18 mouse cellular contexts compared by ENCODE assay signal in the genomic region with DNA sequence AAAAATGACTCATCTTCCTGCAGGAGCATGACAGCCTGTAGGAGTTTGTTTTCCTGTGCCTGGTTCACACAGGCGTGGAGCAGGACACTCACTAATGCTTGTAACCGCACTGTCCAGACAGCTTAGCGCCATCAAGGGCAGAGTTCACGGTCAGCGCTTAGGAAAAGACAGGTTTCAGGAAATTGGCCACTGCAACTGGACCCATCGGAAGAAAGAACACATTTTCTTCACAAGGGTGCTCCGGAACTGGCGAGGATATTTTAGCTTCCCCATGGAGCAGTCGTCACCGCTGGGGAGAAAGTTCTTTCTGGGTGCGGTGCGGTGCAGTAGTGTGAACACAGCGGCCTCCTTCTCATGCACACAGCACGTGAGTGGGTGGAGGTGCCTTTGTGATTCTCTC. TPM values are rescaled to one million over a fixed set of nuclear protein-coding genes. Genes with fewer than 3 reads are reported as not detected.
DNase-seq lines count a peak whose midpoint lies in the region; ATAC-seq lines count a peak whose summit lies in the region.
"Had no signal": no experiment of that assay in that cellular context is flagged by ENCODE, and none has a peak within 500 bp of the region (broad histone marks: within the 10 kb centered on the region; RNA-seq: fewer than 3 reads in every experiment).

No protein-coding gene starts in this region.

- no peaks in the 10 kb centered on the region for H3K4me1 ChIP-seq in hindbrain, embryonic 10.5 days (replicated peaks)
- H3K4me1 ChIP-seq in midbrain, embryonic 13.5 days (replicated peaks): no peaks in the 10 kb centered on the region
- H3K4me1 ChIP-seq in intestine, embryonic 16.5 days (ENCODE audit: control insufficient read depth, insufficient read depth, low read length): no peaks in the 10 kb centered on the region
- H3K4me1 ChIP-seq: embryonic facial prominence, embryonic 13.5 days; limb, embryonic 10.5 days had no signal

- H3K36me3 ChIP-seq in hindbrain, embryonic 10.5 days: peaks cover 75% of the 10 kb centered on the region
- H3K36me3 ChIP-seq in midbrain, embryonic 13.5 days: peaks cover 16% of the 10 kb centered on the region
- peaks cover 8% of the 10 kb centered on the region; the same call in 1 of the 2 replicates for H3K36me3 ChIP-seq in intestine, embryonic 16.5 days (ENCODE audit: control insufficient read depth, insufficient read depth, low read length)

- peak; percentile 7 for DNase-seq in left cerebral cortex, postnatal 14 days (ENCODE audit: low spot score in 2 of 2)
- no peak for DNase-seq in left cerebral cortex, postnatal 4 days
- peak; percentile 63 for DNase-seq in ZHBTc4 (ENCODE audit: low read depth, low spot score)
- peak; percentile 70 for DNase-seq in kidney, adult 11 months
- DNase-seq in kidney, postnatal 10 days: peak; percentile 37
- no peak for DNase-seq in hindbrain, embryonic 10.5 days (ENCODE audit: low spot score)
- DNase-seq: B cell, adult 2 months; cerebellum, adult 18-20 months; gastrocnemius, postnatal 36 days; heart, postnatal 36 days; retina, postnatal 1 day had no signal

- no peak overlapping the region for H3K27ac ChIP-seq in hindbrain, embryonic 10.5 days
- no peak overlapping the region for H3K27ac ChIP-seq in midbrain, embryonic 13.5 days
- H3K27ac ChIP-seq in intestine, embryonic 16.5 days (ENCODE audit: low read length): no peak overlapping the region
- H3K27ac ChIP-seq: embryonic facial prominence, embryonic 13.5 days; limb, embryonic 10.5 days; liver, embryonic 14.5 days had no signal

- no peak overlapping the region for H3K4me3 ChIP-seq in hindbrain, embryonic 10.5 days
- H3K4me3 ChIP-seq in midbrain, embryonic 13.5 days (replicated peaks): no peak overlapping the region
- no peak overlapping the region for H3K4me3 ChIP-seq in intestine, embryonic 16.5 days (ENCODE audit: low read length)
- H3K4me3 ChIP-seq: embryonic facial prominence, embryonic 13.5 days; heart, embryonic 12.5 days; limb, embryonic 10.5 days had no signal

- ATAC-seq in midbrain, embryonic 13.5 days: no peak
- ATAC-seq in intestine, embryonic 16.5 days: no peak
- ATAC-seq: lung, postnatal 0 days had no signal

- H3K9me3 ChIP-seq in hindbrain, embryonic 10.5 days: no peaks in the 10 kb centered on the region
- H3K9me3 ChIP-seq in midbrain, embryonic 13.5 days: no peaks in the 10 kb centered on the region
- no peaks in the 10 kb centered on the region for H3K9me3 ChIP-seq in intestine, embryonic 16.5 days (ENCODE audit: control insufficient read depth, low read length)
- H3K9me3 ChIP-seq: embryonic facial prominence, embryonic 13.5 days; heart, embryonic 12.5 days; limb, embryonic 10.5 days had no signal

- no peak overlapping the region for H3K9ac ChIP-seq in midbrain, embryonic 13.5 days (replicated peaks)
- no peak overlapping the region for H3K9ac ChIP-seq in intestine, embryonic 16.5 days (ENCODE audit: low read depth, low read length)
- H3K9ac ChIP-seq: embryonic facial prominence, embryonic 13.5 days; heart, embryonic 12.5 days; liver, embryonic 14.5 days had no signal

- intact Hi-C loops in left cerebral cortex, postnatal 14 days (cut with DNase I): no loop called here
- intact Hi-C loops in left cerebral cortex, postnatal 4 days (cut with DNase I): no loop called here

- WGBS in hindbrain, embryonic 10.5 days: 91% methylated on average over 14 of the region's 14 CpGs
- 92% methylated on average over 14 of the region's 14 CpGs for WGBS in midbrain, embryonic 13.5 days
- WGBS in intestine, embryonic 16.5 days: 87% methylated on average over 14 of the region's 14 CpGs

- no peak overlapping the region for H3K4me2 ChIP-seq in midbrain, embryonic 13.5 days (replicated peaks)
- H3K4me2 ChIP-seq in intestine, embryonic 16.5 days (ENCODE audit: low read depth, low read length): no peak overlapping the region
- H3K4me2 ChIP-seq: embryonic facial prominence, embryonic 13.5 days; heart, embryonic 12.5 days had no signal

- no peaks in the 10 kb centered on the region for H3K27me3 ChIP-seq in hindbrain, embryonic 10.5 days (ENCODE audit: insufficient read depth, poor library complexity, severe bottlenecking)
- H3K27me3 ChIP-seq in midbrain, embryonic 13.5 days: no peaks in the 10 kb centered on the region
- H3K27me3 ChIP-seq in intestine, embryonic 16.5 days (replicated peaks; ENCODE audit: control insufficient read depth, insufficient read depth, low read length): no peaks in the 10 kb centered on the region
- H3K27me3 ChIP-seq: embryonic facial prominence, embryonic 13.5 days; heart, embryonic 12.5 days had no signal

RNA-seq across cellular contexts. Expression of a gene that starts 21.6 kb away (rescaled TPM):
- 10 to 100 TPM; 10.4 to 10.7 TPM for total RNA-seq in left cerebral cortex, postnatal 14 days (2021)
- total RNA-seq in left cerebral cortex, postnatal 4 days (2021): 10 to 100 TPM; 15.9 to 16.0 TPM
- polyA plus RNA-seq in hindbrain, embryonic 10.5 days (2016; fragmentation: Nextera tagmentation; extraction: Ambion mirVana): 24.9 and 33.9 TPM in 2 replicates
- polyA plus RNA-seq in midbrain, embryonic 13.5 days (2015; fragmentation: Nextera tagmentation; extraction: Ambion mirVana): 11.5 TPM in 2 replicates
- polyA plus RNA-seq in intestine, embryonic 16.5 days (2015; fragmentation: Nextera tagmentation; extraction: Ambion mirVana): 32.3 and 34.1 TPM in 2 replicates

Comparison
In these comparisons a context has a peak if more than half of its experiments do, and no peak if none do; other contexts are left out.
1. DNase-seq: peak in left cerebral cortex, postnatal 14 days (2 of 2), ZHBTc4 (single experiment), kidney, adult 11 months (single experiment) and kidney, postnatal 10 days (single experiment); none in left cerebral cortex, postnatal 4 days (single experiment) and hindbrain, embryonic 10.5 days (single experiment).